Mouse (Mus musculus) embryonic facial prominence, embryonic 13.5 days (tissue): ENCODE measurements around the gene Atxn7l1. TPM values are rescaled to one million over a fixed set of nuclear protein-coding genes. Genes with fewer than 3 reads are reported as not detected.

Source experiments
- ATAC-seq: fragments of 200-750 bp; cut with Nextera tagmentation; 2 replicates; pipeline ENCODE4 v1.8.0; 2017; ENCODE audit warnings: low read depth; ENCODE audit not compliant: insufficient number of reproducible peaks, insufficient read depth, low FRiP score, low TSS enrichment
- H3K27ac ChIP-seq: fragments of 300-500 bp; sonication (generic); 2 replicates; pipeline ENCODE4 v1.5.1; 2015; ENCODE audit warnings: moderate library complexity, mild to moderate bottlenecking, inconsistent platforms
- H3K27me3 ChIP-seq: fragments of 300-500 bp; sonication (generic); 2 replicates; pipeline ENCODE4 v1.6.1; 2015; ENCODE audit warnings: mild to moderate bottlenecking, inconsistent platforms
- H3K36me3 ChIP-seq: fragments of 300-500 bp; sonication (generic); 2 replicates; pipeline ENCODE4 v1.6.1; 2015; ENCODE audit warnings: mild to moderate bottlenecking, inconsistent platforms
- H3K4me1 ChIP-seq: fragments of 300-500 bp; sonication (generic); 2 replicates; pipeline ENCODE4 v1.6.1; 2015; ENCODE audit warnings: inconsistent platforms
- H3K4me2 ChIP-seq: fragments of 300-500 bp; sonication (generic); 2 replicates; pipeline ENCODE4 v1.6.1; 2015; ENCODE audit warnings: moderate library complexity, mild to moderate bottlenecking, inconsistent platforms
- H3K4me3 ChIP-seq: fragments of 300-500 bp; sonication (generic); 2 replicates; pipeline ENCODE4 v1.5.1; 2015; ENCODE audit warnings: mild to moderate bottlenecking, inconsistent platforms
- H3K9ac ChIP-seq: fragments of 300-500 bp; sonication (generic); 2 replicates; pipeline ENCODE4 v1.6.1; 2015; ENCODE audit warnings: mild to moderate bottlenecking, inconsistent platforms
- H3K9me3 ChIP-seq: fragments of 300-500 bp; sonication (generic); 2 replicates; pipeline ENCODE4 v1.6.1; 2016; ENCODE audit warnings: inconsistent platforms
- WGBS: fragments of 180-500 bp; shearing (Covaris S2); methylation state at CpG from one replicate; pipeline ENCODE4 v1.1.7; 2015; ENCODE audit warnings: mixed read lengths; 5-methylcytosine and 5-hydroxymethylcytosine counted together
- polyA plus RNA-seq: library from polyadenylated mRNA; unstranded; fragments of >200 nt; fragmentation: Nextera tagmentation; extraction: Ambion mirVana; gene quantifications from 2 replicates; pipeline ENCODE4 v1.2.1, GENCODE M21; 2015

The Atxn7l1 gene
- polyA plus RNA-seq, 1 experiment from 2014 or later, result 16.4 TPM

DNA sequence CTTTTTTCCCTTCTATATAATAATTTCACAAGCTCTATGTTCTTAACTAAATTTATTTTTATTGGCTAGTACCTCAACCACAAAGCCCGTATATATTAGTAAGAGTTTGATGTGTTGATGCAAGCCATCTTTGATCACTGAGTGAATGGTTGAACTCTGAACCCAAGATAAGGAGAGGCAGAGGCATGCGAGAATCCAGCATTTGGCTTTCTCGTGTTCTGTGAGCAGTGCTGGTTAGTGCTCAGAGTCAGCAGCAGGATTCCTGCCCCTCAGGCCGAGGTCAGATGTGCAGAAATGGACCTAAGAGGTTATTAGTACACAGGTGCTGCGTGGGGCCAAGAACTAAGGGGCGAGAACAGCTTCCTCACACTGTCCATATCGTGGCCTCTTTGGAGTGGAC is 113.1 kb downstream of the Atxn7l1 start:
- Histone ChIP-seq H3K9ac (no peak overlapping the region), H3K27me3 (no peaks in the 10 kb centered on the region), H3K9me3 (no peaks in the 10 kb centered on the region), H3K36me3 (no peaks in the 10 kb centered on the region), H3K4me1 (peaks cover 1% of the 10 kb centered on the region; the same call in 1 of the 2 replicates), H3K4me3 (no peak overlapping the region), H3K4me2 (no peak overlapping the region), H3K27ac (no peak overlapping the region)
- 77% methylated on average over 7 of the region's 7 CpGs for WGBS
- ATAC-seq, result no peak

DNA sequence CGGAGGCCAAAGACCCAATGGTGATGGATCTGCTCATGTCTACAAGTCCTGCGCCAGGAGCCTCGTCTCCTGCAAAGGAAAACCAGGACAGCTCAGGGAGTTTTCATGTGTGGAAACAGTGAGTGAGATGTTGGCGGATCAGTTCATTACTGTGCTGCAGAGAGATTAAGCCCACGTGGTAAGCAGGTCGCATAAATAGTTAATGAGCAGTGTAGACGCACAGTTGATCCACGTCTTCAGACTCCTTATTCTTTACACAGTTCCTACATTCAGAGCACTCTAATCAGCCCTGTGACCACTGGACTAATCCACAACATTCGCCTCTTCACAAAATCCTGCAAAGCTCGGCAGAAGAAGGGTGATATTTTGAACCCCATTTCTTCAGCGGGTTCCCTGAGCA is 118.4 kb downstream of the Atxn7l1 start:
- Histone ChIP-seq H3K27ac (no peak overlapping the region), H3K9ac (no peak overlapping the region), H3K4me1 (peaks cover 7% of the 10 kb centered on the region; the same call in 1 of the 2 replicates), H3K4me3 (no peak overlapping the region), H3K9me3 (no peaks in the 10 kb centered on the region), H3K4me2 (no peak overlapping the region), H3K36me3 (no peaks in the 10 kb centered on the region), H3K27me3 (no peaks in the 10 kb centered on the region)
- ATAC-seq, result no peak
- WGBS, result 83% methylated on average over 11 of the region's 11 CpGs

DNA sequence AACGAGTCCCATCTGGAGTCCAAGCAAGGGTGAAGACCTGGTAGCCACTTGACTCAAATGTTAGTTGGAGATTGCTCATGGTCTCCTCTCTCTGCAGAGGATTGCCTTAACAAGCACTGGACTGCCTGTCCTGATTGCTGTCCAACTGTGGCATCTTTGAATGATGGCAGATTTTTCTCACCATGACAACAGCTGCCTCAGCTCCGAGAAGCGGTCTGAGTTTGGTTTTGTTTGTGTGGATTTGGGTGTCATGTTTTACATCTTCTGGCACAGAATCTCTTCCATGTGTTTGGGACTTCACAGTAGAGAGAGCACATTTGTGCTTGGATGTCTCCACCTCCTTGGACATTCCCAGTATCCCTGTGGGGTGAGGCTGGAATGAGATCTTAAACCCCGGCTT is 120.5 kb downstream of the Atxn7l1 start:
- Histone ChIP-seq H3K4me2 (no peak overlapping the region), H3K4me3 (no peak overlapping the region), H3K27ac (0 out of 2 replicates have a peak overlapping the region, but pooled peaks have one; percentile 4), H3K4me1 (peaks cover 7% of the 10 kb centered on the region; the same call in 1 of the 2 replicates), H3K36me3 (no peaks in the 10 kb centered on the region), H3K9ac (no peak overlapping the region), H3K27me3 (no peaks in the 10 kb centered on the region), H3K9me3 (no peaks in the 10 kb centered on the region)
- ATAC-seq, result no peak
- 56% methylated on average over 4 of the region's 4 CpGs for WGBS

DNA sequence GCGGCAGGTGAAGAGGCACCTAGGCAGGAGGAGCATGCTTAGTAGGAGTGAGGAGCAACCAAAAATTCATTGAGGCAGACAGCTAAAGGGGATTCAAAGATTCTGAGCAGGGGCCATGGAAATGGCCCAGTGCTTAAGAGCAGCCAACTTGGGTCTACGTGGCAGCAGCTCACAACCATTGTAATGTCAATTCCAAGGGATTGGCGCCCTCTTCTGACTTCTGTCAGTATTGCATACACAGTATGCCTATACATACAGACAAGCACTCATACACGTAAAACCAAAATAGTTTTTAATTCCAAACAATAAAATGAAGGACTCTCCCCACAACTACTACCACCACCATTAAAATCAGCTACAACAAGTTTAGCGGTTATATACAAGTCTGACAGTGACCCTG is 122.2 kb downstream of the Atxn7l1 start:
- no peaks in the 10 kb centered on the region for H3K27me3 ChIP-seq
- no peak overlapping the region for H3K9ac ChIP-seq
- no peaks in the 10 kb centered on the region for H3K9me3 ChIP-seq
- no peak for ATAC-seq
- WGBS, result 76% methylated on average over 5 of the region's 5 CpGs
- no peaks in the 10 kb centered on the region for H3K36me3 ChIP-seq
- no peak overlapping the region for H3K4me3 ChIP-seq
- peaks cover 12% of the 10 kb centered on the region for H3K4me1 ChIP-seq
- no peak overlapping the region for H3K27ac ChIP-seq
- no peak overlapping the region for H3K4me2 ChIP-seq

DNA sequence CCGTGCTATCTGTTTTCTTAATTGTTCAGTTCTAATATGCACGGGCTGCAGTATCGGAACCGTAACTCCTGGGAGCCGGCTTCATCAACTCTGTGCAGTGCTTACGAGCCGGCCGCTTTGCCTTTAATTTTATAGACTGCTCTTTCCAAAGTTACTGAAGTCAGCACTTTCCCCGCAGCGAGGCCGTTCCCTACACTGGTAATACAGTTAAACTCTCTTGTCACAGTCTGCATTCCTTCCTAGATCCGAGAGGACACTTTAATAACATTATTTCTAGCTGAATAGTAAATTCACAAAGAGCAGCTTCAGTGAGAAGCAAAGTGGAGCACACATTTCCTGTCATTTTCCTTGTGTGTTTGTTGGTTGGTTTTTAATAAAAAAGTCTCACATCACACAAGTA is 124.4 kb downstream of the Atxn7l1 start:
- 74% methylated on average over 12 of the region's 12 CpGs for WGBS
- Histone ChIP-seq H3K9me3 (no peaks in the 10 kb centered on the region), H3K4me1 (peaks cover 15% of the 10 kb centered on the region), H3K9ac (no peak overlapping the region), H3K27me3 (no peaks in the 10 kb centered on the region), H3K27ac (no peak overlapping the region), H3K36me3 (no peaks in the 10 kb centered on the region), H3K4me2 (no peak overlapping the region), H3K4me3 (no peak overlapping the region)
- no peak for ATAC-seq

DNA sequence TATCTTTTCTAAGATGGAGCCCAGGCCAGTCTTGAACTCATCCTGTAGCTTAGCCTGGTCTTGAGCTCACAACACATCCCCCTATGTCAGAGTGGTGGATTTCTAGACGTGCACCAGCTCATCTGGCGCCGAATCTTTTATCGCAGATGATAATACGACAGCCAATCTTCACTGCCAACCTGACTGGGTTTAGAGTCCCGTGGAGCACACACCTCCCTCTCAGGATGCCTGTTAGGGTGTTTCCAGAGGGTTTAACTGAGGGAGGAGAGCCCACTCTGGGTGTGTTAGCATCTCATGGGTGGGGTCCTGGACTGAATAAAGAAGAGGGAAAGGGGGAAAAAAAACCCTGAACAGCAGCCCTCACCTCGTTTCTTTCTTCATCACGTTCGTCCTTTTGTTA is 124.9 kb downstream of the Atxn7l1 start:
- H3K4me2 ChIP-seq, result no peak overlapping the region
- 80% methylated on average over 9 of the region's 9 CpGs for WGBS
- H3K27me3 ChIP-seq, result no peaks in the 10 kb centered on the region
- ATAC-seq, result no peak
- H3K4me3 ChIP-seq, result no peak overlapping the region
- no peak overlapping the region for H3K27ac ChIP-seq
- no peaks in the 10 kb centered on the region for H3K9me3 ChIP-seq
- H3K4me1 ChIP-seq, result peaks cover 14% of the 10 kb centered on the region
- no peaks in the 10 kb centered on the region for H3K36me3 ChIP-seq
- no peak overlapping the region for H3K9ac ChIP-seq

DNA sequence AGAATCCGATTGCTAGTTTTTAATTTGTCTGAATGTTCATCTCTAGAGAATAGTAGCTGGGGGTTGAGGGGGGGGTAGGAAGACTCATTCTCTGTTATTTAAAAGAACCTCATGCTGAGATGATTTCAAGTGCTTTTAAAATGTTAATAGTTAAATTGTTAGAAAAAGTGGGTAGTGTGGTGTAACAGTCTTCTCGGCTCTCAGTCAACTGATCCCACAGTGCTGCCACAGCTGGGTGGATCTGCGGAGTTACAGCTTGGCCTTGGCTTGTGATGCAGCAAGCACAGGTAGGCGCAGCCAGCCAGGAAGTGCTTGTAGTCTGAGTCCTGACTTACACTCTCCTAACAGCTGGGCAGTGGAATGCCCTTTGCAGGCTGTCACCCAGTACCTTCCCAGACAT is 125.7 kb downstream of the Atxn7l1 start:
- Histone ChIP-seq H3K9me3 (no peaks in the 10 kb centered on the region), H3K36me3 (no peaks in the 10 kb centered on the region), H3K4me1 (peaks cover 14% of the 10 kb centered on the region), H3K4me3 (no peak overlapping the region), H3K9ac (no peak overlapping the region), H3K27ac (no peak overlapping the region), H3K4me2 (no peak overlapping the region), H3K27me3 (no peaks in the 10 kb centered on the region)
- ATAC-seq, result no peak
- 78% methylated on average over 4 of the region's 4 CpGs for WGBS

DNA sequence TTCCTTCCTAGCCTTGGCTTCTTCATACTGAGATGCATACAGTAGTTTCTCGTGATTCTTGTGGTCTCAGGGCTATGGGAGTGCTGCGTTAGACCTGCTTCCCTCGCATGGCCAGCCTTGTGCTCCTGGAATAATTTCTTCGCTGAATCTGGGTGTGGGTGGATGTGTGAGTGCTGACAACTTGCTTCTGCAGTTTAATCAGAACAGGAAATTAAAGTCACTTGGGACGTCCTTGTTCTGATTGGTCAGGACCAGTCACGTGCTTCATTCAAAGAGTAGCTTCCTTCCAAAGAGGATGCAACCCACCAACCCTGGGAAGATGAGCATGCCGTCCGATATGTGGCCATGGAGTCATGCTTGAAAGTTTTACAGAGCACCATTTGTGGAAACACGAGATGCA is 126.2 kb downstream of the Atxn7l1 start:
- Histone ChIP-seq H3K4me1 (peaks cover 15% of the 10 kb centered on the region), H3K27ac (no peak overlapping the region), H3K9ac (no peak overlapping the region), H3K9me3 (no peaks in the 10 kb centered on the region), H3K4me2 (no peak overlapping the region), H3K4me3 (no peak overlapping the region), H3K27me3 (no peaks in the 10 kb centered on the region), H3K36me3 (no peaks in the 10 kb centered on the region)
- WGBS, result 83% methylated on average over 9 of the region's 9 CpGs
- ATAC-seq, result no peak

DNA sequence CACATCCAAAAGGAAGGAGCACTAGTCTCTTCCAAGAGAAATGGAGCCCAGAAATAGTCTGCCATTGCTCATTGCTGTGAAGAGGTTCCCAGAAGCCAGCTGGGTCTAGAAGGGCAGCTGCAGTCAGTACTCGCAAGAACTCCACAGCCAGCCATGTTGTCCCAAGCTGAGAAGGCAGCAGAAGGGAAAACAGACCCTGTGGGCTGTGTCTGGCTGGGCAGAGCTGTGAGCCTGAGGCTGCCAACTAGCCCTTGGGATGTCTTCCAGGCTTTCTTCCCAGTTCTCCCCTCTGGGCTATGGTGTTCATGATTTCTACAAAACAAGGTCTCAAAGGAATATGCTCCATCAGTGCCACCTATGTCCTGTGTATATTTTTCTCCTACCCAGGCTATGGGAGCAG is 128.5 kb downstream of the Atxn7l1 start:
- ATAC-seq, result no peak

DNA sequence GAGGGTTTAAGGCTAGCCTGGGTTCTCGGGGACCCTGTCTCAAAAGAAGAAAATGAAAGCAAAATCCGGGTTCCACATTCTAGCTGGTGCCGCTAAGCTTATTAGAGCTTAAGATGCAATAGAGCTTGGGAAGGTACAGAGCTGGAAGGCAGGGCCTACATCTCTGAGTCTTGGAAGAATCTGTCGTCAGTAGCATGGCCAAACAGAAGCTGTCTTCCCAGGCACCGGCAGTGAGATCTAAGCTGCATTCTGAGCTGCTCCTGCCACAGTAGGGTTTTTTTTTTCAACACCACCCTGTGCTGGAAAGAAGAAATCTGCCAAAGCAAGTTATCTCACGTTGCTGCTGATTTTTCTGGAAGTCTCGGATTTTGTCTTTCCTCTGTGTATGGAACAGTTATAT is 129.9 kb downstream of the Atxn7l1 start:
- Histone ChIP-seq H3K36me3 (no peaks in the 10 kb centered on the region), H3K4me3 (no peak overlapping the region), H3K27me3 (no peaks in the 10 kb centered on the region), H3K9ac (no peak overlapping the region), H3K4me1 (peaks cover 15% of the 10 kb centered on the region), H3K4me2 (no peak overlapping the region), H3K27ac (no peak overlapping the region), H3K9me3 (no peaks in the 10 kb centered on the region)
- WGBS, result 66% methylated on average over 7 of the region's 7 CpGs
- no peak for ATAC-seq

More for the DNA sequence above, 128.5 kb downstream of the Atxn7l1 start:
- WGBS, result 95% methylated on average over 1 of the region's 1 CpGs
- no peak overlapping the region for H3K4me2 ChIP-seq
- no peaks in the 10 kb centered on the region for H3K9me3 ChIP-seq
- H3K27me3 ChIP-seq, result no peaks in the 10 kb centered on the region
- no peak overlapping the region for H3K9ac ChIP-seq
- no peaks in the 10 kb centered on the region for H3K36me3 ChIP-seq
- peaks cover 15% of the 10 kb centered on the region for H3K4me1 ChIP-seq
- H3K4me3 ChIP-seq, result no peak overlapping the region
- no peak overlapping the region for H3K27ac ChIP-seq

DNA sequence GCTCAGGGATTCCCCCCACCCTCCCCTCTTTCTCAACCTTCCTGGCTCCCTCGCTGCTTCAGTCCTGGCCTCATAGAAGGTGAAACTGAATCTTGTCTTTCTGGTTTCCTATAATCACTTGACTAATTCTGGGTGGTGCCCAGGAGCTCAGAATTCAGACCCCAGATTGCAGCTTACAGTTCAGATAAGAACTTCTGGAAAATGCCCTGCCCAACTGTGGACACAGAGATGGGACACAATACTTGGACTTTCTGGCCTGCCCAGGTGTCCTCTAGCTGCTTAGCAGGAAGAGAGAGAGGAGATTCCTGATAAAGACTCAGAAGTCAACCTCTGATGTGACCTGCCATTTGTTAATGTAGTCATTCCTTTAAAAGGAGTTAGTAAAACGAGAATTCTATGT is 131.7 kb downstream of the Atxn7l1 start:
- no peaks in the 10 kb centered on the region for H3K36me3 ChIP-seq
- H3K27me3 ChIP-seq, result no peaks in the 10 kb centered on the region
- no peaks in the 10 kb centered on the region for H3K9me3 ChIP-seq
- no peak overlapping the region for H3K4me2 ChIP-seq
- no peak overlapping the region for H3K4me3 ChIP-seq
- H3K27ac ChIP-seq, result no peak overlapping the region
- H3K9ac ChIP-seq, result no peak overlapping the region
- WGBS, result 58% methylated on average over 2 of the region's 2 CpGs
- H3K4me1 ChIP-seq, result peaks cover 15% of the 10 kb centered on the region
- ATAC-seq, result no peak

DNA sequence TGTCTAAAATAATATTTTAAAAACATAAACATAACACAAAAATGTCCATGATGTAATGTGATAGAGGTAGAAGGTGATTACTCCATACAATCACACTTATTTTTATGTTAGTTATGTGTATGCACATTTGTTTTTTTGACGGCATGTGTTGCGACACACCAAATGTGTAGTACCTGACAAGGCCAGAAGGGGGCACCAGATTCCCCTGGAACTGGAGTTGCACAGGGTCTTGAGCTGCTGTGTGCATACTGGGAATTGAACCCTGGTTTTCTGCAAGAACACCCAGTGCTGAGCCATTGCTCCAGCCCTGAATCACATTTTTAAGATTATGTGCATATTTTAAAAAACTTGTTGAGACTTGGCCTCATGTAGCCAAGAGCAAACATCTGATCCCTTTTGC is 133.3 kb downstream of the Atxn7l1 start:
- H3K27ac ChIP-seq, result no peak overlapping the region
- no peak overlapping the region for H3K4me3 ChIP-seq
- H3K36me3 ChIP-seq, result no peaks in the 10 kb centered on the region
- no peak overlapping the region for H3K9ac ChIP-seq
- no peak for ATAC-seq
- H3K27me3 ChIP-seq, result no peaks in the 10 kb centered on the region
- H3K4me2 ChIP-seq, result no peak overlapping the region
- 34% methylated on average over 2 of the region's 2 CpGs for WGBS
- no peaks in the 10 kb centered on the region for H3K9me3 ChIP-seq
- H3K4me1 ChIP-seq, result peaks cover 20% of the 10 kb centered on the region
